Mouse (Mus musculus): ENCODE results near the gene Tmbim1. TPM values are rescaled to one million over a fixed set of nuclear protein-coding genes. Genes with fewer than 3 reads are reported as not detected.

The Tmbim1 gene
- 9.8 and 20.7 TPM in 2 replicates for total RNA-seq (2014; rRNA removed)
- 9.8 and 10.5 TPM in 2 replicates for polyA plus RNA-seq (2015; fragmentation: Nextera tagmentation; extraction: Ambion mirVana)

DNA sequence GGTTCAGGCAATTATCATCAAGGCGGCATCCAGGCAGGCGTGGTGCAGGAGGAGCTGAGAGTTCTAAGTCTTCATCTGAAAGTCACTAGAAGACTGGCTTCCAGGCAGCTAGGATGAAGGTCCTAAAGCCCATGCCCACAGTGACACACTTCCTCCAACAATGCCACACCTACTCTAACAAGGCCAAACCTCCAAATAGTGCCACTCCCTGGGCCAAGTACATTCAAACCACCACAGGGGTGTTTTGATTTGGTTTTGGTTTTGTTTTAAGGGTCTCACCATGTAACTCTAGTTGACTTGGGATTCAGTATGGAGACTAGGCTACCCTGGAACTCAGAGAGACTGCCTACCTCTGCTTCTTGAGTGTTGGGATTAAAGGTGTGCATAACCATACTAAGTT lies at the start of gene Tmbim1:
TSS of gene Tmbim1 (minus strand) at position 101 of the 400 bp plus-strand sequence.
- no peak within 1 kb of the TSS for H3K27ac ChIP-seq (ENCODE audit: low read depth, low read length)
- no peaks in the 10 kb centered on the region for H3K9me3 ChIP-seq (ENCODE audit: low read length)
- H3K4me2 ChIP-seq (ENCODE audit: low read depth, low read length, poor library complexity, severe bottlenecking) = no peak within 1 kb of the TSS
- H3K27me3 ChIP-seq (ENCODE audit: insufficient read depth, low read length) = peaks cover 9% of the 10 kb centered on the region
- no peak for TF ChIP-seq CTCF (IDR thresholded peaks at IDR 0.05)
- ATAC-seq (ENCODE audit: low FRiP score) (no peak), DNase-seq (ENCODE audit: low spot score) (no peak)
- H3K36me3 ChIP-seq (ENCODE audit: insufficient read depth, low read length) = no peaks in the 10 kb centered on the region
- H3K4me3 ChIP-seq (ENCODE audit: low read depth, low read length) = no peak within 1 kb of the TSS
- H3K9ac ChIP-seq (replicated peaks; ENCODE audit: low read length, poor library complexity, severe bottlenecking) = no peak within 1 kb of the TSS
- H3K4me1 ChIP-seq (ENCODE audit: insufficient read depth, low read length) = 0 out of 2 replicates have a peak, but pooled peaks cover 3% of the 10 kb centered on the region
- WGBS = 94% methylated on average over 2 of the region's 2 CpGs

DNA sequence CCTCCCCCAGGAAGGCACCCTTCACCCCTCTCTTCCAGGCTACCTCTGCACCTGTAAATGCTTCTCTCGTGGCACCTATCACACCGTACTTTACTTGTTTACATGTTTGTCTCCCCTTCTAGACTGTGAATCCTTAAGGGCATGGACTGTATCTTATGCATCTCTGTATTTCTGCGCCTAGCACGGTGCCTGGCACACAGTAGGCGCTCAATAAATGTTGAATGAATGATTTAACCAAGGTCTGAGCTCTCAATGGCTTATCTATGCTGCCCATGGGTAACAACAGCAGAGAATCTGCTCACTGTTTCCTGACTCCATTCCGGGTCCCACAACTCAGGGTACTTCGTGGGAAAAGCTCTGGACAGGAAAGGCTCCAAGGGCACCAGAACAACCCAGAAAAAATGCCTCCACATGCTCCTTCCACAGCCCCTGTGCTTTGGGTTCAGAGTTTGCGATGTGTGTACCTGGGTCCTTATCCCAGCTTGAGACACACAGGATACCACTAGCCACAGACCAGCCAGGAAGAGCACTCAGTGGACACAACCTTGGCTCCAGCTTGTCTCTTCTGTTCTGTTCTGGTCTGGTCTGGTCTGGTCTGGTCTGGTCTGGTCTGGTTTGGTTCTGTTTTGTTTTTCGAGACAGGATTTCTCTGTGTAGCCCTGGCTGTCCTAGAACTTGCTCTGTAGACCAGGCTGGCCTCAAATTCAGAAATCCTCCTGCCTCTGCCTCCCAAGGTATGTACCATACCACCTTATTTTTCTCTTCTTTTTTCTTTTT lies 48.2 kb upstream of the Tmbim1 start:
- DNase-seq (ENCODE audit: low spot score) = no peak
- Histone ChIP-seq H3K27ac (ENCODE audit: low read depth, low read length) (no peak overlapping the region), H3K4me3 (ENCODE audit: low read depth, low read length) (no peak overlapping the region), H3K4me1 (ENCODE audit: insufficient read depth, low read length) (no peaks in the 10 kb centered on the region), H3K9me3 (ENCODE audit: low read length) (no peaks in the 10 kb centered on the region), H3K36me3 (ENCODE audit: insufficient read depth, low read length) (peaks cover 27% of the 10 kb centered on the region), H3K27me3 (ENCODE audit: insufficient read depth, low read length) (no peaks in the 10 kb centered on the region), H3K9ac (replicated peaks; ENCODE audit: low read length, poor library complexity, severe bottlenecking) (no peak overlapping the region), H3K4me2 (ENCODE audit: low read depth, low read length, poor library complexity, severe bottlenecking) (no peak overlapping the region)
- no peak for ATAC-seq (ENCODE audit: low FRiP score)
- WGBS = 95% methylated on average over 9 of the region's 9 CpGs
- TF ChIP-seq CTCF (IDR thresholded peaks at IDR 0.05) = no peak

DNA sequence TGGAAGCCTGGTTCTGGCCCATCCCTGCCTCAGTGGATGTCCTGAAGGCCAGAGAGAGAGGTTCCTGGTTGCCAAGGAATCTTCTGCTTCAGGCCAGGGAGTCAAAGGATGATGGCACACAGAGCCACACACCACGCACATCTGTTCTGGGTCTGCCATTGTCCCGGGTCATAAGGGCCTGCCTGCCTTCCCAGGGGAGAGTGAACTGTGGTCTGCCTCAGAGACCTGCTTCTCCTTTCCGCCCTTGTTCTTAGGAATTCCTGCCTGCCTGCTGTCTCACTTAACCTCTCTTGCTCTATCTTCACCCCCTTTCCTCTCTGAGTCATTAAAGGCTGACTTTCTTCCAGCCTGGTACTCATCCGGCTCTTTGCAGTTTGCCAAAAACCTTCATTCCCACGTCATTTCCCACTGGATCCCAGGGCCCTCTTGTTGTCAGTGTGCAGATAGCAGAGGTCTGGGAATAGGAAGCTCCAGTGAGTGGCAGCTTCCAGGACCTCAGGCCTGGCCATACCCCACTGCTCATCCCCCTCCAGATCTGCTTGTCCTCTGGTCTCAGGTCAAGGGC lies 47.2 kb upstream of the Tmbim1 start:
- Histone ChIP-seq H3K4me2 (ENCODE audit: low read depth, low read length, poor library complexity, severe bottlenecking) (no peak overlapping the region), H3K36me3 (ENCODE audit: insufficient read depth, low read length) (peaks cover 29% of the 10 kb centered on the region), H3K4me3 (ENCODE audit: low read depth, low read length) (no peak overlapping the region), H3K27me3 (ENCODE audit: insufficient read depth, low read length) (no peaks in the 10 kb centered on the region), H3K27ac (ENCODE audit: low read depth, low read length) (no peak overlapping the region), H3K9ac (replicated peaks; ENCODE audit: low read length, poor library complexity, severe bottlenecking) (no peak overlapping the region), H3K9me3 (ENCODE audit: low read length) (no peaks in the 10 kb centered on the region), H3K4me1 (ENCODE audit: insufficient read depth, low read length) (no peaks in the 10 kb centered on the region)
- 87% methylated on average over 5 of the region's 5 CpGs for WGBS
- ATAC-seq (ENCODE audit: low FRiP score) (no peak), DNase-seq (ENCODE audit: low spot score) (no peak)
- no peak for TF ChIP-seq CTCF (IDR thresholded peaks at IDR 0.05)

DNA sequence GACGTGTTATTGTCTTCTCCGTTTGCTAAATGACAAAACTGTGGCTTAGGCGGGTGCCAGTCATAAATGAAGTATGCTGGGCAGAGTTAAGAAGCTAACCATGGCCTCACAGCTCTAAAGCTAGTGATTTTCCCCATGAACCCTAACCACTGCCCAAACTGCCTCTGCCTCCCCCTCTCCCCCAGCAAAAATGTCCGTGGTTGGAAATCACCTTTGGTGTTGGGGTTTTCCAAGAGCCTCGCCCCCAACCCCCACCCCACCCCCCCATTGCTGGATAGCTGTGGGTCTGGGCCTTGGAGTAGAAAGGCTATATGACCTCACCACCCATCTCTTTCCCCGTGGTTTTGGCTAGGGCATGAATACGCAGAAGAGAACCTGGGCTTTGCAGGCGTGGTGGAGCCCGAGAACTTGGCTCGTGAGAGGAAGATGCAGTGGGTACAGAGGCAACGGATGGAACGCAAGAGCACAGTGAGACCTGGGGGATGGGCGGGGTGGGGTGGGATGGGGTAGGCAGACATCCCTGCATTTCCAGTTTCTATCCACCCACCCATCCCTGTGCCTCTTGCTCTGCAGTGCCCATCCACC lies 45.9 kb upstream of the Tmbim1 start:
- no peaks in the 10 kb centered on the region for H3K9me3 ChIP-seq (ENCODE audit: low read length)
- peaks cover 32% of the 10 kb centered on the region for H3K36me3 ChIP-seq (ENCODE audit: insufficient read depth, low read length)
- H3K4me1 ChIP-seq (ENCODE audit: insufficient read depth, low read length) = no peaks in the 10 kb centered on the region
- DNase-seq (ENCODE audit: low spot score) (no peak), ATAC-seq (ENCODE audit: low FRiP score) (no peak)
- no peak overlapping the region for H3K27ac ChIP-seq (ENCODE audit: low read depth, low read length)
- H3K9ac ChIP-seq (replicated peaks; ENCODE audit: low read length, poor library complexity, severe bottlenecking) = no peak overlapping the region
- no peak for TF ChIP-seq CTCF (IDR thresholded peaks at IDR 0.05)
- WGBS = 92% methylated on average over 13 of the region's 13 CpGs
- H3K4me3 ChIP-seq (ENCODE audit: low read depth, low read length) = no peak overlapping the region
- no peak overlapping the region for H3K4me2 ChIP-seq (ENCODE audit: low read depth, low read length, poor library complexity, severe bottlenecking)
- no peaks in the 10 kb centered on the region for H3K27me3 ChIP-seq (ENCODE audit: insufficient read depth, low read length)

DNA sequence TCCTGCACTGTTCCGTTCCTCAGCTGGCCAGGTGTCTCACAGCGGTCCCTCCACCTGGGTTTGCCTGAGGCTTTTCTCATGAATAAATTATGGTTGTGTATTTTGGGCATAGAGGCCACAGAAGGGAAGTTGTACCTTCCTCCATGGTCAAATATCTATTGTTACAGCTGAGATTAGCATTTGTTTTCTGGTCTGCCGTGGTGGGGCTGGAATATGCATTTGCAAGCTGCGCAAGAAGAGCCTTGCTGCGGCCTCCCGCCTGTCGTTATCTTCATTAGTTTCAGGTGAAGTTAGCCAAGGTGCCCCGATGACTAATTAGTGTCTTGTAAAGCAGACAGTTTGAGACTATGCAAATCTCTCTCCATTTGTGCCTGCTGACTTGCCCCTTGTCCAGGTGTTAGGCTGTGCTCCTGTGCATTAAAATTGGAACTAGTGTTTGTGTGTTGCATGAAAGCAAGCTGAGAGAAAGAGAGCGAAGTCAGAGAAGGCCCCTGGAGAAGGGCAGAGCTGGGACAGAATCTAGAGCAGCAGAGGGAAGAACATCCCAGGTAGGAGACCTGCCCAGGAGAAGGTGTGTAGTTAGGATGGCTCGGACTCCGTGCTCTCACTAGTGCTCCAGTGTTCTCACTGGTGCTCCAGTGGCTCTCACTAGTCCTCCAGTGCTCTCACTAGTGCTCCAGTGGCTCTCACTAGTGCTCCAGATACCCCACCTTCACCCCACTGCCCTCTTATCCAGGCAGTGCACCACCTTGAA lies 38.9 kb upstream of the Tmbim1 start:
- no peak for ATAC-seq (ENCODE audit: low FRiP score)
- H3K9ac ChIP-seq (replicated peaks; ENCODE audit: low read length, poor library complexity, severe bottlenecking) = no peak overlapping the region
- no peak overlapping the region for H3K4me3 ChIP-seq (ENCODE audit: low read depth, low read length)
- 67% methylated on average over 11 of the region's 11 CpGs for WGBS
- peaks cover 5% of the 10 kb centered on the region for H3K36me3 ChIP-seq (ENCODE audit: insufficient read depth, low read length)
- H3K4me1 ChIP-seq (ENCODE audit: insufficient read depth, low read length) = no peaks in the 10 kb centered on the region
- H3K4me2 ChIP-seq (ENCODE audit: low read depth, low read length, poor library complexity, severe bottlenecking) = no peak overlapping the region
- no peak overlapping the region for H3K27ac ChIP-seq (ENCODE audit: low read depth, low read length)
- peak; percentile 14 for DNase-seq (ENCODE audit: low spot score)
- TF ChIP-seq CTCF (IDR thresholded peaks at IDR 0.05) = no peak
- H3K9me3 ChIP-seq (ENCODE audit: low read length) = no peaks in the 10 kb centered on the region
- no peaks in the 10 kb centered on the region for H3K27me3 ChIP-seq (ENCODE audit: insufficient read depth, low read length)
